In the genomic region with DNA sequence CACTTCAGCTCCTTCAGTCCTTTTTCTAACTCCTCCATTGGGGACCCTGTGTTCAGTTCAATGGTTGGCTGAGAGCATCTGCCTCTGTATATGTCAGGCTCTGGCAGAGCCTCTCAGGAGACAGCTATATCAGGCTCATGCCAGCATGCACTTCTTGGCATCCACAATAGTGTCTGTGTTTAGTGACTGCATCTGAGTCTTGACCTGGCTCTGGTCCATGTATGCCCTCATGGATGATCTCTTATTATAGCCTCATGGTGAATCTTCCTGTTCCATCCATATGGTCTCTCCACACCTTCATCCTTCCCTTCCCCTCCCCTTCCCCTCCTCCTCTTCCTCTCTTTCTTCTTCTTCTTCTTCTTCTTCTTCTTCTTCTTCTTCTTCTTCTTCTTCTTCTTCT, we compare ENCODE assay signal across 12 mouse cellular contexts. TPM values are rescaled to one million over a fixed set of nuclear protein-coding genes. Genes with fewer than 3 reads are reported as not detected.
"Had no signal": no experiment of that assay in that cellular context is flagged by ENCODE, and none has a peak within 500 bp of the region (broad histone marks: within the 10 kb centered on the region; RNA-seq: fewer than 3 reads in every experiment).

No protein-coding gene starts in this region.

RNA-seq across cellular contexts. Expression of gene Gzmb, which starts 49.7 kb away (rescaled TPM):
- polyA plus RNA-seq: midbrain, embryonic 10.5 days; midbrain, embryonic 12.5 days; midbrain, embryonic 14.5 days; midbrain, embryonic 16.5 days; neural tube, embryonic 12.5 days; neural tube, embryonic 14.5 days; testis, adult 2 months had no signal

RNA-seq across cellular contexts. Expression of gene Atp12a, which starts 53.1 kb away (rescaled TPM):
- total RNA-seq: megakaryocyte, adult 5-6 weeks; megakaryocyte-erythroid progenitor cell, adult 5-6 weeks; monocyte, adult 5-6 weeks; neutrophil, adult 5-6 weeks had no signal
- polyA plus RNA-seq: midbrain, embryonic 10.5 days; neural tube, embryonic 12.5 days; spleen, adult 2 months had no signal
